Mouse (Mus musculus) hindbrain, embryonic 16.5 days (tissue): ENCODE results near the gene Arg2. TPM values are rescaled to one million over a fixed set of nuclear protein-coding genes. Genes with fewer than 3 reads are reported as not detected.
A peak's percentile ranks its signal among the peaks of the same experiment; 100 is the strongest.

ENCODE experiments used
- ATAC-seq: fragments of 200-750 bp; cut with Nextera tagmentation; 2 replicates; pipeline ENCODE4 v1.8.0; 2017; ENCODE audit warnings: moderate TSS enrichment, moderate library complexity
- H3K27ac ChIP-seq: fragments of 300-500 bp; sonication (generic); 2 replicates; pipeline ENCODE4 v1.5.1; 2014; ENCODE audit warnings: low read depth, mild to moderate bottlenecking, control low read depth, low read length, moderate library complexity
- H3K27me3 ChIP-seq: fragments of 300-500 bp; sonication (generic); replicated peaks from 2 replicates; pipeline ENCODE4 v1.6.1; 2014; ENCODE audit warnings: low read length; ENCODE audit not compliant: control insufficient read depth, insufficient read depth
- H3K36me3 ChIP-seq: fragments of 300-500 bp; sonication (generic); 2 replicates; pipeline ENCODE4 v1.6.1; 2014; ENCODE audit warnings: mild to moderate bottlenecking, low read length, moderate library complexity, mixed read lengths; ENCODE audit not compliant: control insufficient read depth, insufficient read depth
- H3K4me1 ChIP-seq: fragments of 300-500 bp; sonication (generic); 2 replicates; pipeline ENCODE4 v1.6.1; 2014; ENCODE audit warnings: low read depth, low read length; ENCODE audit not compliant: control insufficient read depth, insufficient read depth
- H3K4me2 ChIP-seq: fragments of 300-500 bp; sonication (generic); 2 replicates; pipeline ENCODE4 v1.6.1; 2014; ENCODE audit warnings: mild to moderate bottlenecking, low read length, control low read depth, moderate library complexity
- H3K4me3 ChIP-seq: fragments of 300-500 bp; sonication (generic); 2 replicates; pipeline ENCODE4 v1.5.1; 2014; ENCODE audit warnings: mild to moderate bottlenecking, low read length, control low read depth, moderate library complexity
- H3K9ac ChIP-seq: fragments of 300-500 bp; sonication (generic); 2 replicates; pipeline ENCODE4 v1.6.1; 2014; ENCODE audit warnings: low read depth, mild to moderate bottlenecking, control low read depth, low read length, moderate library complexity
- H3K9me3 ChIP-seq: fragments of 300-500 bp; sonication (generic); 2 replicates; pipeline ENCODE4 v1.6.1; 2014; ENCODE audit warnings: mild to moderate bottlenecking, low read length, moderate library complexity; ENCODE audit not compliant: control insufficient read depth
- WGBS: fragments of 180-500 bp; shearing (Covaris S2); extraction: QIAGEN DNeasy Blood & Tissue Kit; methylation state at CpG from one replicate; pipeline ENCODE4 v1.1.7; 2014; 5-methylcytosine and 5-hydroxymethylcytosine counted together
- polyA plus RNA-seq: library from polyadenylated mRNA; unstranded; fragments of >200 nt; fragmentation: Nextera tagmentation; extraction: Ambion mirVana; gene quantifications from 2 replicates; pipeline ENCODE4 v1.2.1, GENCODE M21; 2015

Arg2 gene
- polyA plus RNA-seq, 1 experiment from 2014 or later: 27.9 TPM

- Histone ChIP-seq H3K9ac (peak overlapping the region; percentile 60), H3K27me3 (no peaks in the 10 kb centered on the region), H3K27ac (peak overlapping the region; percentile 78), H3K36me3 (peaks cover 3% of the 10 kb centered on the region; the same call in 1 of the 2 replicates), H3K9me3 (no peaks in the 10 kb centered on the region), H3K4me3 (peak overlapping the region; percentile 51), H3K4me2 (peak overlapping the region; percentile 58), H3K4me1 (peaks cover 17% of the 10 kb centered on the region)
- WGBS: under 1% methylated on average over 18 of the region's 18 CpGs
- peak; percentile 97 for ATAC-seq
These were observed 60.5 kb downstream of the Arg2 start for GRCm38 (mm10) chr12:79190931-79191673.

GRCm38 (mm10) chr12:79191701-79192100 lies 61.1 kb downstream of the Arg2 start:
- Histone ChIP-seq H3K9me3 (no peaks in the 10 kb centered on the region), H3K9ac (peak overlapping the region; percentile 60), H3K27ac (peak overlapping the region; percentile 78), H3K4me2 (peak overlapping the region; percentile 58), H3K4me3 (peak overlapping the region; percentile 51), H3K4me1 (peaks cover 17% of the 10 kb centered on the region), H3K27me3 (no peaks in the 10 kb centered on the region), H3K36me3 (no peaks in the 10 kb centered on the region)
- 6% methylated on average over 14 of the region's 14 CpGs for whole genome bisulfite sequencing
- ATAC-seq: peak; percentile 82

GRCm38 (mm10) chr12:79192193-79192592 lies 61.6 kb downstream of the Arg2 start, which contains the start of gene Rdh11:
Gene Rdh11 (minus strand): TSS chr12:79192293.
- no peak for ATAC-seq
- Histone ChIP-seq H3K9ac (peak within 1 kb of the TSS; percentile 60), H3K27me3 (no peaks in the 10 kb centered on the region), H3K27ac (peak within 1 kb of the TSS; percentile 78), H3K4me2 (peak within 1 kb of the TSS; percentile 58), H3K4me1 (peaks cover 17% of the 10 kb centered on the region), H3K36me3 (no peaks in the 10 kb centered on the region), H3K4me3 (peak within 1 kb of the TSS; percentile 51), H3K9me3 (no peaks in the 10 kb centered on the region)
- 62% methylated on average over 6 of the region's 6 CpGs for WGBS

- Histone ChIP-seq H3K9ac (no peak overlapping the region), H3K9me3 (no peaks in the 10 kb centered on the region), H3K4me2 (no peak overlapping the region), H3K36me3 (no peaks in the 10 kb centered on the region), H3K4me1 (peaks cover 17% of the 10 kb centered on the region), H3K27ac (no peak overlapping the region), H3K4me3 (no peak overlapping the region), H3K27me3 (no peaks in the 10 kb centered on the region)
- no peak for ATAC-seq
- WGBS: 15% methylated on average over 3 of the region's 3 CpGs
These were observed 62.9 kb downstream of the Arg2 start for GRCm38 (mm10) chr12:79193441-79193840.

- Histone ChIP-seq H3K27me3 (no peaks in the 10 kb centered on the region), H3K36me3 (no peaks in the 10 kb centered on the region), H3K27ac (no peak overlapping the region), H3K4me3 (no peak overlapping the region), H3K4me2 (no peak overlapping the region), H3K4me1 (no peaks in the 10 kb centered on the region), H3K9me3 (no peaks in the 10 kb centered on the region), H3K9ac (no peak overlapping the region)
- no peak for ATAC-seq
- 89% methylated on average over 5 of the region's 5 CpGs for WGBS
These were observed 66.5 kb downstream of the Arg2 start for GRCm38 (mm10) chr12:79197105-79197504.

GRCm38 (mm10) chr12:79201882-79202281 lies 71.3 kb downstream of the Arg2 start:
- Histone ChIP-seq H3K4me2 (no peak overlapping the region), H3K4me1 (no peaks in the 10 kb centered on the region), H3K36me3 (no peaks in the 10 kb centered on the region), H3K4me3 (no peak overlapping the region), H3K27ac (no peak overlapping the region), H3K27me3 (no peaks in the 10 kb centered on the region), H3K9ac (no peak overlapping the region), H3K9me3 (no peaks in the 10 kb centered on the region)
- no peak for ATAC-seq
- WGBS: 75% methylated on average over 3 of the region's 3 CpGs

Other genes starting within 250 kb of the Arg2 start
- gene Plek2, start 223.8 kb upstream of the Arg2 start, polyA plus RNA-seq: 2.8 and 3.3 TPM in 2 replicates
- gene Tmem229b, start 123.2 kb upstream of the Arg2 start, polyA plus RNA-seq: 71.2 and 73.3 TPM in 2 replicates
- 1.5 and 2.3 TPM in 2 replicates for gene Plekhh1, start 101.6 kb upstream of the Arg2 start, polyA plus RNA-seq
- 20.2 and 20.7 TPM in 2 replicates for gene Pigh, start 41.1 kb upstream of the Arg2 start, polyA plus RNA-seq
- 230 and 258 TPM in 2 replicates for gene Vti1b, start 41.9 kb downstream of the Arg2 start, polyA plus RNA-seq
- 36.1 and 41.1 TPM in 2 replicates for gene Rdh11, start 61.5 kb downstream of the Arg2 start, polyA plus RNA-seq
- 1.1 and 1.5 TPM in 2 replicates for gene Rdh12, start 78.1 kb downstream of the Arg2 start, polyA plus RNA-seq
- gene Zfyve26, start 165.5 kb downstream of the Arg2 start, polyA plus RNA-seq: 7.0 and 8.7 TPM in 2 replicates
- gene Rad51b, start 166.5 kb downstream of the Arg2 start, polyA plus RNA-seq: 1.9 and 2.7 TPM in 2 replicates